ENCODE assay signal across 19 mouse cellular contexts in genomic region chr6:93892922-93893321, GRCm38 (mm10).
DNase-seq lines count a peak whose midpoint lies in the region; ATAC-seq lines count a peak whose summit lies in the region.
"Had no signal": no experiment of that assay in that cellular context is flagged by ENCODE, and none has a peak within 500 bp of the region (broad histone marks: within the 10 kb centered on the region; RNA-seq: fewer than 3 reads in every experiment).

No protein-coding gene starts in this region.

- no peak overlapping the region for H3K9ac ChIP-seq in hindbrain, embryonic 11.5 days (ENCODE audit: low read depth, low read length)
- H3K9ac ChIP-seq: embryonic facial prominence, embryonic 12.5 days; forebrain, embryonic 15.5 days; heart, embryonic 13.5 days; hindbrain, embryonic 14.5 days; intestine, embryonic 15.5 days had no signal

- 13% methylated on average over 5 of the region's 5 CpGs for WGBS in hindbrain, embryonic 10.5 days
- WGBS in hindbrain, embryonic 11.5 days, result 16% methylated on average over 5 of the region's 5 CpGs

- no peaks in the 10 kb centered on the region for H3K9me3 ChIP-seq in hindbrain, embryonic 10.5 days
- no peaks in the 10 kb centered on the region for H3K9me3 ChIP-seq in hindbrain, embryonic 11.5 days (ENCODE audit: control insufficient read depth, low read length)
- H3K9me3 ChIP-seq: embryonic facial prominence, embryonic 12.5 days; forebrain, embryonic 15.5 days; heart, embryonic 13.5 days; intestine, embryonic 15.5 days had no signal

- peaks cover 14% of the 10 kb centered on the region for H3K36me3 ChIP-seq in hindbrain, embryonic 10.5 days
- H3K36me3 ChIP-seq in hindbrain, embryonic 11.5 days (ENCODE audit: control insufficient read depth, insufficient read depth, low read length), result no peaks in the 10 kb centered on the region
- H3K36me3 ChIP-seq: embryonic facial prominence, embryonic 12.5 days; forebrain, embryonic 15.5 days; G1E; heart, embryonic 13.5 days; intestine, embryonic 15.5 days had no signal

- no peak for ATAC-seq in hindbrain, embryonic 11.5 days (ENCODE audit: low FRiP score)
- ATAC-seq in megakaryocyte, adult 5-6 weeks (ENCODE audit: poor library complexity, severe bottlenecking), result no peak
- ATAC-seq: activated CD4-positive, CD25-positive, alpha-beta regulatory T cell, adult 4 months; forebrain, embryonic 15.5 days; intestine, embryonic 15.5 days had no signal

- H3K4me1 ChIP-seq in hindbrain, embryonic 10.5 days (replicated peaks), result peaks cover 30% of the 10 kb centered on the region
- H3K4me1 ChIP-seq in hindbrain, embryonic 11.5 days (replicated peaks; ENCODE audit: control insufficient read depth, insufficient read depth, low read length), result 0 out of 2 replicates have a peak, but pooled peaks cover 2% of the 10 kb centered on the region
- H3K4me1 ChIP-seq: intestine, embryonic 15.5 days had no signal

- no peaks in the 10 kb centered on the region for H3K27me3 ChIP-seq in hindbrain, embryonic 10.5 days (ENCODE audit: insufficient read depth, poor library complexity, severe bottlenecking)
- H3K27me3 ChIP-seq in hindbrain, embryonic 11.5 days (ENCODE audit: control insufficient read depth, insufficient read depth, low read length), result no peaks in the 10 kb centered on the region
- H3K27me3 ChIP-seq: embryonic facial prominence, embryonic 12.5 days; forebrain, embryonic 15.5 days; heart, embryonic 13.5 days; intestine, embryonic 15.5 days had no signal

- H3K27ac ChIP-seq in hindbrain, embryonic 10.5 days, result no peak overlapping the region
- H3K27ac ChIP-seq in hindbrain, embryonic 11.5 days (ENCODE audit: low read depth, low read length), result no peak overlapping the region
- H3K27ac ChIP-seq: embryonic facial prominence, embryonic 12.5 days; forebrain, embryonic 15.5 days; heart, embryonic 13.5 days; hindbrain, embryonic 14.5 days; intestine, embryonic 15.5 days had no signal

- DNase-seq in hindbrain, embryonic 10.5 days (ENCODE audit: low spot score), result peak; percentile 12
- DNase-seq in hindbrain, embryonic 11.5 days (ENCODE audit: low spot score), result no peak
- DNase-seq in R1 (ENCODE audit: low read depth, low spot score), result peak; percentile 28
- peak; percentile 72 for DNase-seq in embryo, embryonic 10 days (ENCODE audit: low spot score)
- no peak for DNase-seq in spleen, postnatal 10 days (ENCODE audit: low spot score in 2 of 2)
- DNase-seq: adrenal gland, postnatal 25 days; cerebellum, adult 18-20 months; cerebellum, adult 9-11 months; gastrocnemius, postnatal 10 days; heart, postnatal 4 days; kidney, adult 18-20 months had no signal

- no peak overlapping the region for H3K4me2 ChIP-seq in hindbrain, embryonic 11.5 days (replicated peaks; ENCODE audit: low read depth, low read length)
- H3K4me2 ChIP-seq: embryonic facial prominence, embryonic 12.5 days; forebrain, embryonic 15.5 days; heart, embryonic 13.5 days; hindbrain, embryonic 14.5 days; intestine, embryonic 15.5 days had no signal

- no peak overlapping the region for H3K4me3 ChIP-seq in hindbrain, embryonic 10.5 days
- H3K4me3 ChIP-seq in hindbrain, embryonic 11.5 days (ENCODE audit: low read depth, low read length), result no peak overlapping the region
- H3K4me3 ChIP-seq: embryonic facial prominence, embryonic 12.5 days; forebrain, embryonic 15.5 days; heart, embryonic 13.5 days; intestine, embryonic 15.5 days had no signal

Comparison
In these comparisons a context has a peak if more than half of its experiments do, and no peak if none do; other contexts are left out.
1. DNase-seq: peak in hindbrain, embryonic 10.5 days (single experiment), R1 (single experiment) and embryo, embryonic 10 days (single experiment); none in hindbrain, embryonic 11.5 days (single experiment) and spleen, postnatal 10 days (0 of 2).